Mouse (Mus musculus) spleen, adult 2 months (tissue): ENCODE measurements at regions not wholly inside any gene's neighbourhood (a gene's known extent, or its start where the extent isn't known, plus 50 kb on each side); places are given as distances from the start of the nearest gene placed in this dataset.

ENCODE experiments used
- DNase-seq, 2 experiments: peaks; one replicate each; pipeline versions ENCODE4 v3.0.0 to v3.0.0-alpha.2; 2012 to 2021; ENCODE audit warnings: low spot score in 2 of 2, low read depth in 1 of 2
- H3K27ac ChIP-seq: fragments of 200-500 bp; 2 replicates; pipeline ENCODE4 v1.5.1; 2012; ENCODE audit warnings: low read length, inconsistent platforms; ENCODE audit not compliant: insufficient read depth
- H3K27me3 ChIP-seq: fragments of 200-500 bp; 2 replicates; pipeline ENCODE4 v1.6.1; 2012; ENCODE audit warnings: mild to moderate bottlenecking, moderate library complexity, low read length, inconsistent platforms; ENCODE audit not compliant: control insufficient read depth, insufficient read depth
- H3K36me3 ChIP-seq: fragments of 200-500 bp; 2 replicates; pipeline ENCODE4 v1.6.1; 2012; ENCODE audit warnings: mild to moderate bottlenecking, low read length, inconsistent platforms; ENCODE audit not compliant: control insufficient read depth, insufficient read depth
- H3K4me1 ChIP-seq: fragments of 200-500 bp; 2 replicates; pipeline ENCODE4 v1.6.1; 2011; ENCODE audit warnings: inconsistent platforms; ENCODE audit not compliant: control insufficient read depth, insufficient read depth, insufficient read length
- H3K4me3 ChIP-seq: fragments of 200-500 bp; 2 replicates; pipeline ENCODE4 v1.5.1; 2011; ENCODE audit warnings: mild to moderate bottlenecking, inconsistent platforms; ENCODE audit not compliant: insufficient read depth, insufficient read length; ENCODE audit errors: extremely low read depth
- CTCF ChIP-seq: fragments of 200-500 bp; IDR thresholded peaks from 2 replicates; pipeline ENCODE4 v1.5.1; 2011; ENCODE audit warnings: mild to moderate bottlenecking, inconsistent platforms; ENCODE audit not compliant: insufficient read depth, insufficient read length, insufficient replicate concordance; ENCODE audit errors: extremely low read depth
- POLR2A ChIP-seq: fragments of 200-500 bp; IDR thresholded peaks from 2 replicates; pipeline ENCODE4 v1.6.1; 2011; ENCODE audit warnings: low read depth, low read length, inconsistent platforms
- WGBS: fragments of 180-500 bp; shearing (Covaris S2); methylation state at CpG from one replicate; pipeline ENCODE4 v1.1.7; 2018; 5-methylcytosine and 5-hydroxymethylcytosine counted together

DNA sequence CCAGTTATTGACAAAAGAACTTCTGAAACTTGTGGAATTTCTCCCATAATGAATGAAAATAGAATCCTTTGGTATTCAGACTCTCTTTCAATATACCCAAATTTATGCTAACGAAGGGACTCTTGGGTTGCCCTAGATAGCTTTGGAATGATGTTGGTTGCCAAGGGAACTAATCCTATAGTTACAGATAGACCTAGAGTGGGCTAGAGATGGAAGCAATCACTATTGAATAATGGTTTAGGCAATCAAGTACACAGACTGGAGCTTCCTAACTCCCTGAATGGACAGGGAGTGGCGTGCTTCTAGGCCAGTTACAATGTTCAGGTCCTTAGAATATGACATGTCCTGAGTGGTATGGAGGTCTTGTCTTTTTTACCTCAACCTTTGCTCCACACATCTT is 354.3 kb upstream of the Tmpo start:
- no peaks in the 10 kb centered on the region for H3K4me1 ChIP-seq
- TF ChIP-seq CTCF (no peak), POLR2A (no peak)
- WGBS: 74% methylated on average over 2 of the region's 2 CpGs
- no peaks in the 10 kb centered on the region for H3K36me3 ChIP-seq
- no peak for DNase-seq
- H3K4me3 ChIP-seq: no peak overlapping the region
- H3K27ac ChIP-seq: no peak overlapping the region
- H3K27me3 ChIP-seq: no peaks in the 10 kb centered on the region

DNA sequence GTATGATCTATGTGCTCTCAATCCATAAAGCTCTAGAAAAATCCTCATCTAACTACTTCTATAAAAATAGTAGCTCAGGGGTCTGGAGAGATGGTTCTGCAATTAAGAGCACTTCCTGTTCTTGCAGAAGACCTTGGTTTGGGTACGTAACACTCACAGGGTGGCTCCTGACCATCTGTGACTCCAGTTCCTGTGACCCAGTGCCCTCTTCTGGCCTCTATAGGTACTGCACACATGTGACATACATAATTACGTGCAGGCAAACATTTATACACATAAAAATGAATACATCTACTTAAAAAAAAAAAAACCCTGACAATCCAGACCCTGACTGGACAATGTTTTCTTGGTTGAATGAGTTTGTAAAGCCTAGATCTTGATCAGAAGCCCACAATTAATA is 347.2 kb upstream of the Tmpo start:
- no peak for TF ChIP-seq POLR2A
- no peak for TF ChIP-seq CTCF
- Histone ChIP-seq H3K4me3 (no peak overlapping the region), H3K4me1 (no peaks in the 10 kb centered on the region), H3K27me3 (no peaks in the 10 kb centered on the region), H3K27ac (no peak overlapping the region), H3K36me3 (no peaks in the 10 kb centered on the region)
- no peak for DNase-seq
- 71% methylated on average over 2 of the region's 2 CpGs for WGBS

DNA sequence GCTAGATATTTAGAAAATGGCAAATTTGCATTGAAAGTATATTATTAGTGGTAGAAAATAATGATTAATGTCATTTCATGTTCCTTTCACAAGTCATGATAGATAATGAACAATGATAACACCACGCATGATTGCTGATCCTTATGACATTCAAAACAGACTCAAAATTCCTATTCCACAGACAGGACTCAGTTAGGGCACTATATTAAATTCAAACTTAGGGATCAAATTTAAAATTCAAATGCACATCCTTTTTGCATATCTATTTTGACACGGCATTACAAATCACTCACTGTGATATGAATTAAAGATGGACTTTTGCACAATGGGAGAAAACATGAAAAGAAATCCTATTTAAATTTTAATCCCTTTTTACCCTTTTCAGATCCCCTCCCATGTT is 340.1 kb upstream of the Tmpo start:
- no peaks in the 10 kb centered on the region for H3K4me1 ChIP-seq
- H3K36me3 ChIP-seq: no peaks in the 10 kb centered on the region
- no peak overlapping the region for H3K27ac ChIP-seq
- WGBS: 95% methylated on average over 2 of the region's 2 CpGs
- no peak for TF ChIP-seq CTCF
- TF ChIP-seq POLR2A: no peak
- H3K27me3 ChIP-seq: no peaks in the 10 kb centered on the region
- no peak overlapping the region for H3K4me3 ChIP-seq
- DNase-seq: no peak

DNA sequence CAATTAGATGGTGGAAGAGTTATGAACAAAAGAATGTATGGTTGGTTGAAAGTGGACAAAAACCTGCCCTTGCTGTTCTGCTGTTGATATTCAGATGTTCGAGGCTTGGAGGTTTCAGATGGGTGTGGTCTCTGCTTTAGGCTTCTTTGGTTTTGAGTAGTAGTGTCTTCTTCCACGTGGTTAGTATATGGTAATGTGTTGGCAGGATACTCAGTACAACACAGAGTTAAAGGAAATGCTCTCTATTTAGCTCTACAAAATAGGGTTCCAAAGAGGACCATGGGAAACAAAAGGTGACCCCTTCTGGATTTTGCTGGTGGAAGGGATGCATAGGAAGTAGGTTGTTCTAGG is 333.9 kb upstream of the Tmpo start:
- no peak for TF ChIP-seq POLR2A
- no peak for TF ChIP-seq CTCF
- H3K27me3 ChIP-seq: no peaks in the 10 kb centered on the region
- no peak overlapping the region for H3K4me3 ChIP-seq
- WGBS: 56% methylated on average over 2 of the region's 2 CpGs
- H3K27ac ChIP-seq: no peak overlapping the region
- no peaks in the 10 kb centered on the region for H3K36me3 ChIP-seq
- no peak for DNase-seq
- no peaks in the 10 kb centered on the region for H3K4me1 ChIP-seq

DNA sequence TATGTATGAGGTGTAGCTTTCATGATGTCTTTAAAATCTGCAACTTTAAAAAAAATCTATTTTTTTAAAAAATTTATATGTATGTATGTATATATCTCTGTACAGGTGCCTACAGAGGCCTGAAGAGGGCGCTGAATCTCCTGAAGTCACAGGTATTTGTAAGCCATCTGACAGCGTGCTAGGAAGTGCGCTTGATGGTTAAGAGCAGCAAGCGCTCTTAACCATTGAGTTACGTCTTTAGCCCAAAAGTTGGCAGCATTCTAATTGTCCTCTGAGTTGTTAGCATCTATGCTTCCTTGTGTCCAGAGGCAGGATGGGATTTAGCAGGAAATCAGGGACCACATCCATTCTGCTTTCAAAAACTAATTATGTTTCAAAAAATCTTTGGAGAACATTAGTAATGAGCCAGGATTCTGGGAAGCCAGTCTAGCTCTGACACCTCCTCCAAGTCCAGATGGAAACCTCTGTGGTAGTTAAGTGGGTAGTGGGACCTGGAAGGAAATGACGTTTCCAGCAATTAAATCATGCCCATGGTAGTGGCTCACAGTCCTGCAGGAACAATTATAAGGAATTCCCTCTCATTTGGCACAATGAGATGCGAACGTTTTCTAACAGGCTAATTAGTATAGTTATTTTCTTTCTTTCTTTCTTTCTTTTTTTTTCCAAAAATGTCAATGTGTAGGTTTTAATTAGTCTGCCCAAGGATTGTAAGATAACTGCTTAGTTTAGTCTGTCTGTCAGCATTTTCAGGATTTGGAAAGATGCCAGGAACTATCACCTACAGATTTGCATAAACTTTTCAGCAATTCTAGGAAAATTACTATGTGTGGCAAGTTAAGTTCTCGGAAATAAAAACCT is 333.3 kb upstream of the Tmpo start:
- Histone ChIP-seq H3K27ac (no peak overlapping the region), H3K36me3 (no peaks in the 10 kb centered on the region), H3K4me3 (no peak overlapping the region), H3K27me3 (no peaks in the 10 kb centered on the region), H3K4me1 (no peaks in the 10 kb centered on the region)
- 84% methylated on average over 9 of the region's 9 CpGs for WGBS
- no peak for DNase-seq
- TF ChIP-seq CTCF (no peak), POLR2A (no peak)

DNA sequence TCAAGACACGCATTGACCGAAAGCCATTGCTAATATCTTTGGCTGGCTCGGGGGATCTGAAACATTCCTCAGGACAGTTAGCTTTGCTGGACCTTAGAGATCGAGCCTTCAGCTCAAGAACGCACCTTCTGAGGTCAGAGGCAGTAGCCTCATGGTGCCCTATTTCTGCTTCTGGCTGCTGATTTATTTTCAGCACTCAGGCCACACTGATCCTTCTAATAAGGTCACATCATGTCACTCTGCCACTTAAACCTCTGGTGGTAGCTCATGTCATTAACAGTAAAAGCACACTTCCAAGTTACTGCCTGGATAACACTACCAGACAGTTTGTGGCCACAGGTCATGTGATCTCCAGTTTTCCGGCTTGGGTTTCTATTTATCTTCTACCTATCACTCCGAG is 325.9 kb upstream of the Tmpo start:
- no peak for TF ChIP-seq POLR2A
- no peak for TF ChIP-seq CTCF
- WGBS: 91% methylated on average over 7 of the region's 7 CpGs
- H3K4me1 ChIP-seq: no peaks in the 10 kb centered on the region
- no peaks in the 10 kb centered on the region for H3K27me3 ChIP-seq
- H3K27ac ChIP-seq: no peak overlapping the region
- no peaks in the 10 kb centered on the region for H3K36me3 ChIP-seq
- DNase-seq: no peak
- no peak overlapping the region for H3K4me3 ChIP-seq

DNA sequence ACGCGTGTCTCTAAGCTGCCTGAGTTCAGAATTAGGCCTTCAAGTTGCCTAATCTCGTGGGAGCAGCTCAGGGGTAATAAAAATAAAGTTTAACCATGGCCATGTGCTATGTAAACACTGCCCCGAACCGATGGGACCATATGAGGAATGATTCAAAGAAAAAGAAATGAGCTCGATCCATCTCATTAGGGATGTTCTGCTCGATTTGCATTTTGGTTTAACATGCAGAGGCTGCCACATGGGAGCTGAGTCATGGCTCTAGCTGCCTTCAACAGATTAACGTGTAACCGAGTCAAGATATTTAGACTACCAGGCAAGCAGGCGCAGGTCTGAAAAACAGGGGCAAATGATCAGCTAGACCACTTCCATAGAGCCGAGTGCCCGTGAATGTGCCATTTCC is 323.8 kb upstream of the Tmpo start:
- 82% methylated on average over 12 of the region's 12 CpGs for WGBS
- Histone ChIP-seq H3K4me3 (no peak overlapping the region), H3K4me1 (no peaks in the 10 kb centered on the region), H3K27me3 (no peaks in the 10 kb centered on the region), H3K36me3 (no peaks in the 10 kb centered on the region), H3K27ac (no peak overlapping the region)
- no peak for TF ChIP-seq CTCF
- TF ChIP-seq POLR2A: no peak
- DNase-seq: no peak
